Mouse (Mus musculus): ENCODE measurements around the gene Htra1.

GRCm38 (mm10) chr7:130897201-130897600, 38.7 kb upstream of the Htra1 start:
- TF ChIP-seq CTCF (IDR thresholded peaks at IDR 0.05; ENCODE audit: low read depth, low read length), result no peak
- TF ChIP-seq POLR2AphosphoS5 (IDR thresholded peaks at IDR 0.05; ENCODE audit: insufficient replicate concordance, low read depth, low read length), result no peak
